Mouse (Mus musculus): ENCODE results near the gene Foxi1. TPM values are rescaled to one million over a fixed set of nuclear protein-coding genes. Genes with fewer than 3 reads are reported as not detected.

The Foxi1 gene
- polyA plus RNA-seq, 1 experiment from 2014 or later: not detected

DNA sequence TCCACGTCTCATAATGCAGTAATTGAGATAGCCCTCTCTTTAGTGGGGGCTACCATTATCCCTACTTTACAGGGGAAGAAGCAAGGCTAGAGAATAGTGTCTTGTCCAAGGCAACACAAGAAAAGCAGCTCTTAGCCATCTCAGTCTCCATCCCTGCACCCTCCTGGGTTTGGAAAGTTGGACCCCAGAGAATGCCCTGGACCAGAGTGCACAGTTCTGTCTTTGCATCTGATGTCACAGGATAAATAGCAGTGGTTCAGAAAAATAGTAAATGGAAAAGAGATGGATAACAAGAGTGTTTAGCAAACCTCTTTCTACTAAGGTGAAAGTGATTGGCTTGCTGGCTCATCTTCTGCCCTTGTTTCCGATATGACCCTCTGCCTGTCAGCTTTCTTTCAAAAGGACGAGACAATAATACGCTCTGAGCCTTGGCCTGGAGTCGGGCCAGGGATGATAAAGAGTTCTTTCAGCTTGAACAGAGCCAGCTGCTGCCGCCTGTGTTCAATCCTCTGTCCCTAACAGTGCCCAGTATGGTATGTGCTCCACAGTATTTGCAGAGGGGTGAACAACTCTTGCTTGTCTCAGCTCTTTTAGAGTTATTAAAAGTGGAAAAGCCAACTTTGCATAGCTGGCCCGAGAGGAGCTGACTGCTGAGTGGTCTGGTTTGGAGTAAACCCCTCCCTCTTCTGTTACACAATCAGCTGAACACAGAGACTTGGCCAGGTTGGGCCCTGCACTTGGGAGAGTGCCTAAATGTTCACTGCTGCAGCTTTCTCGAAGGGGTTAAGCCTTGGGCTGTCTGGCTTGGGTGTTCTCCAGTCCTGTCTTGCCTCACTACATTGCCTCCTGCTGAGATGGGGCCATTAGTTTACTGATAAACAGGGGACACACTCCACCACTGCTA is 26.4 kb downstream of the Foxi1 start:
- Histone ChIP-seq H3K36me3 (ENCODE audit: inconsistent target) (no peaks in the 10 kb centered on the region), H3K4me3 (ENCODE audit: inconsistent target) (no peak overlapping the region), H3K79me2 (ENCODE audit: inconsistent target) (no peaks in the 10 kb centered on the region), H3K27ac (no peak overlapping the region)
- 62% methylated on average over 8 of the region's 8 CpGs for WGBS (ENCODE audit: missing documents)

- no peaks in the 10 kb centered on the region for H3K79me2 ChIP-seq (ENCODE audit: inconsistent target)
- H3K36me3 ChIP-seq (ENCODE audit: inconsistent target): no peaks in the 10 kb centered on the region
- 100% methylated on average over 2 of the region's 2 CpGs for WGBS (ENCODE audit: missing documents)
- H3K27ac ChIP-seq: no peak overlapping the region
- H3K4me3 ChIP-seq (ENCODE audit: inconsistent target): no peak overlapping the region
Measured at GRCm38 (mm10) chr11:34178752-34179151, 29.1 kb downstream of the Foxi1 start.

DNA sequence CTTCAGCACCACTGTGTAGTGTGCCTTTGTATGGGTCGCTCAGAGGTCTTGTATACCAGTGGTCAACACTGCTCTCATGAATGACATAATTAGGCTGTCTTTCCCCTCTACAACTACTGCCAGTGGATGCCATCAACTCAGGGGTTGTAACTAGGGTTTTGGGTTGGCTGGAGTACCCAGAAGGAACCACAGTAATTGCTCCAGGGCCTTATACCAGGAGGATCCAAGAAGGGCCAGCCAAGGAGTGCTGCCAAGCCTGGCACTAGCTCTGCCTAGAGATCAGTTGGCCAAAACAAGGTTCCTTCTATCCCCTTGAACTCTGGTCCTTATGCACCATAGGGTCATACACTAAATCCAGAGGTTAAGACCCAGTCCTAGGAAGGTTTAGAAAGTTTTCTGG is 31.5 kb downstream of the Foxi1 start:
- WGBS (ENCODE audit: missing documents): 75% methylated on average over 1 of the region's 1 CpGs
- H3K36me3 ChIP-seq (ENCODE audit: inconsistent target): no peaks in the 10 kb centered on the region

GRCm38 (mm10) chr11:34171221-34171620 is 36.7 kb downstream of the Foxi1 start:
- Histone ChIP-seq H3K36me3 (ENCODE audit: inconsistent target) (no peaks in the 10 kb centered on the region), H3K4me3 (ENCODE audit: inconsistent target) (no peak overlapping the region), H3K27ac (no peak overlapping the region), H3K79me2 (ENCODE audit: inconsistent target) (no peaks in the 10 kb centered on the region)
- WGBS (ENCODE audit: missing documents): 100% methylated on average over 1 of the region's 1 CpGs

More for the DNA sequence above, 31.5 kb downstream of the Foxi1 start:
- no peaks in the 10 kb centered on the region for H3K79me2 ChIP-seq (ENCODE audit: inconsistent target)
- H3K4me3 ChIP-seq (ENCODE audit: inconsistent target): no peak overlapping the region
- H3K27ac ChIP-seq: no peak overlapping the region

GRCm38 (mm10) chr11:34169464-34169894 is 38.4 kb downstream of the Foxi1 start:
- Histone ChIP-seq H3K27ac (no peak overlapping the region), H3K4me3 (ENCODE audit: inconsistent target) (no peak overlapping the region), H3K36me3 (ENCODE audit: inconsistent target) (no peaks in the 10 kb centered on the region), H3K79me2 (ENCODE audit: inconsistent target) (no peaks in the 10 kb centered on the region)
- WGBS (ENCODE audit: missing documents): 84% methylated on average over 5 of the region's 5 CpGs

DNA sequence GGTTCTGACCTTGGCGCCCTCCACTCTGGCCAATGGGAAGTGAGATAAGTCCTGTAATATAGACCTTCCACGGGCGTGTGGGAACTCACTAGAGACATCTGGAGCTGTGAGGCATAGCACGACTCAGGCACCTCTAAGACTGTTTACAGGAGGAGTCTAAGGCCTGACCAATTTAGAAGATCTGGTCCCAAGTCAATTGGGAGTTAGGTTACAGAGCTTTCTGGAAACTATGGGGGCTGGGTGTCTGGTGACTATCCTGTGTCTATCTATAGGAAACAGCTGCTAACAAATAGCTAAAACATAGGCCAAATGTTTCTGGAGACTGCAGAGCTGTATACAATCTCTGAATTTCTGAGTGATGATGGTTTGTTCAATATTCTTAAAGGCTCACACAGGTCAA is 41.5 kb downstream of the Foxi1 start:
- Histone ChIP-seq H3K27ac (no peak overlapping the region), H3K4me3 (ENCODE audit: inconsistent target) (no peak overlapping the region), H3K79me2 (ENCODE audit: inconsistent target) (no peaks in the 10 kb centered on the region), H3K36me3 (ENCODE audit: inconsistent target) (no peaks in the 10 kb centered on the region)
- 65% methylated on average over 3 of the region's 4 CpGs for WGBS (ENCODE audit: missing documents)

GRCm38 (mm10) chr11:34165278-34165677 is 42.6 kb downstream of the Foxi1 start:
- Histone ChIP-seq H3K36me3 (ENCODE audit: inconsistent target) (no peaks in the 10 kb centered on the region), H3K79me2 (ENCODE audit: inconsistent target) (no peaks in the 10 kb centered on the region), H3K27ac (no peak overlapping the region), H3K4me3 (ENCODE audit: inconsistent target) (no peak overlapping the region)
- 95% methylated on average over 10 of the region's 11 CpGs for WGBS (ENCODE audit: missing documents)

GRCm38 (mm10) chr11:34158916-34159315 is 49.0 kb downstream of the Foxi1 start:
- no peak overlapping the region for H3K27ac ChIP-seq
- 96% methylated on average over 9 of the region's 9 CpGs for WGBS (ENCODE audit: missing documents)
- no peak overlapping the region for H3K4me3 ChIP-seq (ENCODE audit: inconsistent target)
- no peaks in the 10 kb centered on the region for H3K36me3 ChIP-seq (ENCODE audit: inconsistent target)
- H3K79me2 ChIP-seq (ENCODE audit: inconsistent target): no peaks in the 10 kb centered on the region

GRCm38 (mm10) chr11:34155235-34155634 is 52.7 kb downstream of the Foxi1 start:
- Histone ChIP-seq H3K4me3 (ENCODE audit: inconsistent target) (no peak overlapping the region), H3K79me2 (ENCODE audit: inconsistent target) (no peaks in the 10 kb centered on the region), H3K27ac (no peak overlapping the region), H3K36me3 (ENCODE audit: inconsistent target) (no peaks in the 10 kb centered on the region)
- 91% methylated on average over 7 of the region's 7 CpGs for WGBS (ENCODE audit: missing documents)

Other genes starting within 250 kb of the Foxi1 start
- gene Kcnmb1, start 245.1 kb downstream of the Foxi1 start, polyA plus RNA-seq (2018): not detected in 3 replicates
- gene Kcnip1, start 214.9 kb downstream of the Foxi1 start, polyA plus RNA-seq (2018): not detected in 3 replicates
- gene Lcp2, start 161.2 kb downstream of the Foxi1 start, polyA plus RNA-seq (2018): 82.2 to 128 TPM (median 93.6 TPM) in 3 replicates
- not detected in 3 replicates for gene 4930469K13Rik, start 109.5 kb downstream of the Foxi1 start, polyA plus RNA-seq (2018)
- not detected in 3 replicates for gene Fam196b, start 106.7 kb upstream of the Foxi1 start, polyA plus RNA-seq (2018)